Mouse (Mus musculus) thymus, adult 18-20 months (tissue): ENCODE data around the gene C4bp.
"Not testable (repeated sequence)": the region's sequence is repeated elsewhere in the genome, so short reads cannot be mapped to it uniquely, and the experiment has no call there.

ENCODE experiments used
- DNase-seq, 2 experiments: peaks; one replicate each; pipeline ENCODE4 v3.0.0; 2022; ENCODE audit warnings: mixed read lengths in 2 of 2

C4bp gene

GRCm38 (mm10) chr1:130661454-130661853 is at the start of gene C4bp:
Gene C4bp, minus strand, starts transcription at chr1:130661632.
- no peak for DNase-seq

GRCm38 (mm10) chr1:130710283-130711080 is 49.0 kb upstream of the C4bp start:
- DNase-seq, result no peak

- DNase-seq, result no peak
These were observed 42.2 kb upstream of the C4bp start for GRCm38 (mm10) chr1:130703613-130704012.

- DNase-seq, result no peak
These were observed 40.5 kb upstream of the C4bp start for GRCm38 (mm10) chr1:130701976-130702375.

- DNase-seq, result peak in 1 of 2 experiments; percentile 16
These were observed 38.7 kb upstream of the C4bp start for GRCm38 (mm10) chr1:130699937-130700633.

- no peak for DNase-seq
These were observed 37.2 kb upstream of the C4bp start for GRCm38 (mm10) chr1:130698601-130699000.

- no peak for DNase-seq
These were observed 22.5 kb upstream of the C4bp start for GRCm38 (mm10) chr1:130683905-130684304.

- DNase-seq, result no peak
These were observed 20.4 kb upstream of the C4bp start for GRCm38 (mm10) chr1:130681656-130682413.

- DNase-seq, result no peak
These were observed 19.6 kb upstream of the C4bp start for GRCm38 (mm10) chr1:130681075-130681474.

- no peak for DNase-seq
These were observed 17.1 kb upstream of the C4bp start for GRCm38 (mm10) chr1:130678551-130678950.

- not testable (repeated sequence) for DNase-seq
These were observed 2.1 kb upstream of the C4bp start for GRCm38 (mm10) chr1:130663576-130663975.

- not testable (repeated sequence) for DNase-seq
These were observed 1.8 kb downstream of the C4bp start for GRCm38 (mm10) chr1:130659641-130660040.

GRCm38 (mm10) chr1:130644103-130644502 is 17.3 kb downstream of the C4bp start:
- no peak for DNase-seq

- DNase-seq, result no peak
These were observed 20.5 kb downstream of the C4bp start for GRCm38 (mm10) chr1:130640967-130641366.

- DNase-seq, result peak; percentile 61 to 71
These were observed 27.5 kb downstream of the C4bp start for GRCm38 (mm10) chr1:130633761-130634410.

GRCm38 (mm10) chr1:130633316-130633715 is 28.1 kb downstream of the C4bp start:
- peak; percentile 10 to 22 for DNase-seq

GRCm38 (mm10) chr1:130629521-130629920 is 31.9 kb downstream of the C4bp start, which contains the start of gene Zp3r:
Gene Zp3r, minus strand, starts transcription at chr1:130629621.
- DNase-seq, result no peak

GRCm38 (mm10) chr1:130596291-130596690 is 65.1 kb downstream of the C4bp start:
- DNase-seq, result peak in 1 of 2 experiments; percentile 13

- no peak for DNase-seq
These were observed 72.8 kb downstream of the C4bp start for GRCm38 (mm10) chr1:130588659-130589058.
